10 mouse cellular contexts compared by ENCODE assay signal in the genomic region with DNA sequence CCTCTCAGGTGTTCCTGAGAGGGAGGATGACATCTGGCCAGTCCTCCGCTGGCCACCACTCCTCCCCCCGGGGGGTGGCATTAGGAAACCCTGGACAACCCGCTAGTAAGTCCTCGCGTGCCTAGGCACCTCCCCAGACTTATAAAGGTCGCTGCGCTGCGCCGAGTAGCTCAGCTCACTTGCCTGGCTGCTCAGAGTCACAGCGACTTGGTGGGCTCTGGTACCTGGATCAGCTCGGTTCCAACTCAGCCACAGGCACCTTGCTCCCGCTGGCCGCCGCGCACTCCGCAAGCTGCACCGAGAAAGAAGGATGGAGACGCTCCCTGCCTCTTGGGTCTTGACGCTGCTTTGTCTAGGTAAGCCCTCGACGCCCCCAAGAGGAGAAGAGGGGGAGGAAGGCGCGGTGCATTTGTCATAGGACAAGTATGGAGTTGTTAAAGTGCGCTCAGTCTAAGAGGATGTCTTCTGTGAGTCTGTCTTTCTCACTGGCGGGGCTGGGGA. TPM values are rescaled to one million over a fixed set of nuclear protein-coding genes. Genes with fewer than 3 reads are reported as not detected.
DNase-seq lines count a peak whose midpoint lies in the region; ATAC-seq lines count a peak whose summit lies in the region.
"Had no signal": no experiment of that assay in that cellular context is flagged by ENCODE, and none has a peak within 500 bp of the region (broad histone marks: within the 10 kb centered on the region; RNA-seq: fewer than 3 reads in every experiment).

Gene Ereg, plus strand, starts transcription at position 173 of the 501 bp plus-strand sequence.

- peak within 1 kb of the TSS; percentile 35 for H3K4me3 ChIP-seq in heart, embryonic 11.5 days (ENCODE audit: low read depth, low read length)
- peak within 1 kb of the TSS; percentile 57 for H3K4me3 ChIP-seq in heart, embryonic 13.5 days
- peak within 1 kb of the TSS; percentile 35 for H3K4me3 ChIP-seq in liver, embryonic 11.5 days (ENCODE audit: low read depth, low read length)
- peak within 1 kb of the TSS; percentile 32 for H3K4me3 ChIP-seq in neural tube, embryonic 15.5 days (replicated peaks)

- H3K9me3 ChIP-seq in heart, embryonic 11.5 days (replicated peaks; ENCODE audit: control insufficient read depth, low read length), result no peaks in the 10 kb centered on the region
- no peaks in the 10 kb centered on the region for H3K9me3 ChIP-seq in heart, embryonic 13.5 days
- H3K9me3 ChIP-seq in liver, embryonic 11.5 days (ENCODE audit: control insufficient read depth, low read length), result no peaks in the 10 kb centered on the region
- no peaks in the 10 kb centered on the region for H3K9me3 ChIP-seq in neural tube, embryonic 15.5 days (replicated peaks)
- H3K9me3 ChIP-seq: G1E had no signal

- peak within 1 kb of the TSS; percentile 65 for H3K4me2 ChIP-seq in heart, embryonic 11.5 days
- H3K4me2 ChIP-seq in heart, embryonic 13.5 days, result peak within 1 kb of the TSS; percentile 94
- H3K4me2 ChIP-seq in liver, embryonic 11.5 days, result peak within 1 kb of the TSS; percentile 47
- H3K4me2 ChIP-seq in neural tube, embryonic 15.5 days, result peak within 1 kb of the TSS; percentile 61

- H3K27ac ChIP-seq in heart, embryonic 11.5 days (ENCODE audit: low read depth, low read length), result no peak within 1 kb of the TSS
- H3K27ac ChIP-seq in heart, embryonic 13.5 days (replicated peaks), result no peak within 1 kb of the TSS
- no peak within 1 kb of the TSS for H3K27ac ChIP-seq in liver, embryonic 11.5 days (ENCODE audit: low read depth, low read length)
- no peak within 1 kb of the TSS for H3K27ac ChIP-seq in neural tube, embryonic 15.5 days (replicated peaks)

- H3K9ac ChIP-seq in heart, embryonic 11.5 days (ENCODE audit: low read depth, low read length), result 0 out of 2 replicates have a peak within 1 kb of the TSS, but pooled peaks have one; percentile 12
- H3K9ac ChIP-seq in heart, embryonic 13.5 days, result peak within 1 kb of the TSS; percentile 73
- no peak within 1 kb of the TSS for H3K9ac ChIP-seq in liver, embryonic 11.5 days (ENCODE audit: low read depth, low read length)
- H3K9ac ChIP-seq in neural tube, embryonic 15.5 days (replicated peaks), result no peak within 1 kb of the TSS

- under 1% methylated on average over 25 of the region's 25 CpGs for WGBS in heart, embryonic 11.5 days (ENCODE audit: insufficient replicate concordance)
- under 1% methylated on average over 25 of the region's 25 CpGs for WGBS in heart, embryonic 13.5 days
- WGBS in liver, embryonic 11.5 days, result 5% methylated on average over 25 of the region's 25 CpGs
- WGBS in neural tube, embryonic 15.5 days, result under 1% methylated on average over 25 of the region's 25 CpGs

- DNase-seq in heart, adult 11 months, result no peak
- peak; percentile 20 for DNase-seq in WW6 (ENCODE audit: low read depth, low spot score)
- DNase-seq in liver, embryonic 11.5 days (ENCODE audit: low spot score), result peak; percentile 34
- no peak for DNase-seq in layer of hippocampus, postnatal 14 days (ENCODE audit: low spot score in 2 of 2)
- no peak for DNase-seq in thymus, postnatal 25 days

- ATAC-seq in heart, embryonic 11.5 days (replicated peaks; ENCODE audit: insufficient number of reproducible peaks, low FRiP score, low TSS enrichment), result peak; percentile 57
- ATAC-seq in heart, embryonic 13.5 days (ENCODE audit: extremely low read depth, insufficient number of reproducible peaks, low FRiP score, low TSS enrichment), result no peak; the same call in 1 of the 2 replicates
- ATAC-seq in liver, embryonic 11.5 days (replicated peaks; ENCODE audit: low FRiP score), result 0 out of 2 replicates have a peak, but pooled peaks have one; percentile 18
- ATAC-seq in neural tube, embryonic 15.5 days (ENCODE audit: low FRiP score), result peak; percentile 53

- no peaks in the 10 kb centered on the region for H3K27me3 ChIP-seq in heart, embryonic 11.5 days (ENCODE audit: control insufficient read depth, insufficient read depth, low read length)
- H3K27me3 ChIP-seq in heart, embryonic 13.5 days (replicated peaks), result peaks cover 14% of the 10 kb centered on the region
- peaks cover 15% of the 10 kb centered on the region for H3K27me3 ChIP-seq in liver, embryonic 11.5 days (replicated peaks; ENCODE audit: control insufficient read depth, insufficient read depth, low read length)
- peaks cover 14% of the 10 kb centered on the region; the same call in 1 of the 2 replicates for H3K27me3 ChIP-seq in neural tube, embryonic 15.5 days (replicated peaks)

- H3K4me1 ChIP-seq in heart, embryonic 11.5 days (ENCODE audit: control insufficient read depth, insufficient read depth, low read length), result no peaks in the 10 kb centered on the region
- peaks cover 12% of the 10 kb centered on the region; the same call in 1 of the 2 replicates for H3K4me1 ChIP-seq in heart, embryonic 13.5 days
- H3K4me1 ChIP-seq in liver, embryonic 11.5 days (replicated peaks; ENCODE audit: control insufficient read depth, insufficient read depth, low read length), result no peaks in the 10 kb centered on the region
- H3K4me1 ChIP-seq in neural tube, embryonic 15.5 days, result peaks cover 7% of the 10 kb centered on the region

- H3K36me3 ChIP-seq in heart, embryonic 11.5 days (ENCODE audit: control insufficient read depth, insufficient read depth, low read length), result no peaks in the 10 kb centered on the region
- no peaks in the 10 kb centered on the region for H3K36me3 ChIP-seq in heart, embryonic 13.5 days
- no peaks in the 10 kb centered on the region for H3K36me3 ChIP-seq in liver, embryonic 11.5 days (ENCODE audit: control insufficient read depth, insufficient read depth, low read length)
- no peaks in the 10 kb centered on the region for H3K36me3 ChIP-seq in neural tube, embryonic 15.5 days
- H3K36me3 ChIP-seq: G1E had no signal

RNA-seq across cellular contexts. Expression of gene Ereg, which starts in this region (rescaled TPM):
- polyA plus RNA-seq in heart, embryonic 11.5 days (2014; fragmentation: Nextera tagmentation; extraction: Ambion mirVana), result not detected in 2 replicates
- 0.07 and 0.09 TPM in 2 replicates for polyA plus RNA-seq in heart, embryonic 13.5 days (2015; fragmentation: Nextera tagmentation; extraction: Ambion mirVana)
- polyA plus RNA-seq in liver, embryonic 11.5 days (2014; fragmentation: Nextera tagmentation; extraction: Ambion mirVana), result 0.10 and 0.14 TPM in 2 replicates
- polyA plus RNA-seq in neural tube, embryonic 15.5 days (2015; fragmentation: Nextera tagmentation; extraction: Ambion mirVana), result 0.20 TPM in 1 of 2 replicates, not detected in the other
- not detected for total RNA-seq in layer of hippocampus, postnatal 14 days (2021)
- total RNA-seq: G1E; left cerebral cortex, postnatal 25 days had no signal
- polyA plus RNA-seq: G1E had no signal

Comparison
In these comparisons a context has a peak if more than half of its experiments do, and no peak if none do; other contexts are left out.
1. Peak in ATAC-seq, H3K4me3 ChIP-seq, H3K9ac ChIP-seq and H3K4me2 ChIP-seq in heart, embryonic 11.5 days; RNA of the gene not detected or under 1 TPM.
2. Peak in DNase-seq, ATAC-seq, H3K4me3 ChIP-seq and H3K4me2 ChIP-seq in liver, embryonic 11.5 days; RNA of the gene not detected or under 1 TPM.
3. Peak in ATAC-seq, H3K4me3 ChIP-seq and H3K4me2 ChIP-seq in neural tube, embryonic 15.5 days; RNA of the gene not detected or under 1 TPM.